Mouse (Mus musculus): ENCODE results near the gene Btbd9. TPM values are rescaled to one million over a fixed set of nuclear protein-coding genes. Genes with fewer than 3 reads are reported as not detected.

Gene Btbd9
- total RNA-seq, 1 experiment: 28.2 TPM

DNA sequence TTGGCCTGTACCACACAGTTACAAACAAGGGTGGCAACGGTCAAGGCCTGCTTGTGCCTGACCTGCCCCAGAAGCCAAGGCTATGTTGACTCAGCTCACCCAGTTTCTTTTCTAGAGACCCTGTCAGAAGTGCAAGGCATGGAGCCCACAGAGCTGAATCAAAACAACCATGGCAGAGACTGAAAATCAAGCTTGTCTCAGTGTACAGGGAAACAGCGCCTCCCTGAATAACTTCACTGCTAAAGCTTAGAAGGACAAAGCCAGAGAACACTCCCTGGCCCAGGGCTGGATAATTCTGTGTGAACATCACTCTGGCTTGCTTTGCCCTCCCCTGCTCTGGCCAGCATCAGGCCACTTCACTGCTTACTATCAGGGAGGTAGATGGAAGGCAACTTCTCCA, 228.3 kb downstream of the Btbd9 start:
- Histone ChIP-seq H3K36me3 (ENCODE audit: control insufficient read depth, insufficient read depth, low read length, poor library complexity, severe bottlenecking) (no peaks in the 10 kb centered on the region), H3K9me3 (ENCODE audit: control insufficient read depth, insufficient read depth, low read depth, low read length) (no peaks in the 10 kb centered on the region), H3K4me3 (ENCODE audit: insufficient read depth in 1 of 2, low read depth in 1 of 2, low read length in 2 of 2, poor library complexity in 1 of 2, severe bottlenecking in 1 of 2) (no peak overlapping the region), H3K9ac (ENCODE audit: insufficient read depth, low read depth, low read length, poor library complexity, severe bottlenecking) (no peak overlapping the region), H3K4me1 (ENCODE audit: control insufficient read depth in 2 of 2, insufficient read depth in 2 of 2, low read length in 2 of 2, poor library complexity in 1 of 2) (peaks cover 0 to 4% of the 10 kb centered on the region in 2 experiments; a peak in 1 of 4 replicates), H3K27ac (ENCODE audit: insufficient read depth, low read depth, low read length, poor library complexity, severe bottlenecking) (no peak overlapping the region)
- in situ Hi-C loops (cut with MboI; ENCODE audit: low sequenced_read_pairs in 2 of 2, unreplicated experiment in 2 of 2): no loop called here
- DNase-seq (ENCODE audit: low read depth, low spot score): no peak
- TF ChIP-seq ZC3H11A (IDR thresholded peaks at IDR 0.05; ENCODE audit: borderline replicate concordance, low read depth, low read length) (no peak), HCFC1 (IDR thresholded peaks at IDR 0.05; ENCODE audit: borderline replicate concordance, insufficient read depth, low read length) (no peak), MAFK (IDR thresholded peaks at IDR 0.05; ENCODE audit: insufficient read depth, low read depth, low read length) (no peak), ZNF384 (IDR thresholded peaks at IDR 0.05; ENCODE audit: low read depth, low read length) (no peak), CHD2 (IDR thresholded peaks at IDR 0.05; ENCODE audit: low read depth, low read length) (no peak)

DNA sequence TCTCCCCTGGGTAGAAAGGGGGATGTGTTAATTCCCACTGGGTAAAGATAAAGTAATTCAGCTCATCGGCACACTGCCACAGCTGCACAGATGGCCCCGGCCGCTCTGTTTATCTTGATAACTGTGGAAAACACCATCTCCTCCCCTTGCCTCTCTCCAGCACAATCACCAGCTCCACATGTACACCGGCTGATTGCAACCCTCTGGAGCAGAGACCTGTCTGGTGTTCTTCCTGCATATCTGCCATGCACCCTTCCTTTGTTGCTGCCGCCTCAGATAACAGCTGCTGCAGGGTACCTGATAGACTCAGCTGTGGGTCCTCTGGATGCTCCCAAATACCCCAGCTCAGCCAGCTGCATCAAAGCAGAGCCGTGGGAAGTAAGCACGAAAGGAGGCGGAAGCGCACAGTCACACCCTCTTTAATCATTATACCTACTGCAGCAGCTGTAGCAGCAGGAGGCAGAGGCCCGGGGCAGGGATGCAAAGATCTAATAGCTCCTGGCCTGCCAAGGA, 229.1 kb downstream of the Btbd9 start:
- Histone ChIP-seq H3K4me1 (ENCODE audit: control insufficient read depth in 2 of 2, insufficient read depth in 2 of 2, low read length in 2 of 2, poor library complexity in 1 of 2) (peaks cover 0 to 4% of the 10 kb centered on the region in 2 experiments; a peak in 1 of 4 replicates), H3K9ac (ENCODE audit: insufficient read depth, low read depth, low read length, poor library complexity, severe bottlenecking) (no peak overlapping the region), H3K36me3 (ENCODE audit: control insufficient read depth, insufficient read depth, low read length, poor library complexity, severe bottlenecking) (no peaks in the 10 kb centered on the region), H3K27ac (ENCODE audit: insufficient read depth, low read depth, low read length, poor library complexity, severe bottlenecking) (no peak overlapping the region), H3K9me3 (ENCODE audit: control insufficient read depth, insufficient read depth, low read depth, low read length) (no peaks in the 10 kb centered on the region), H3K4me3 (ENCODE audit: insufficient read depth in 1 of 2, low read depth in 1 of 2, low read length in 2 of 2, poor library complexity in 1 of 2, severe bottlenecking in 1 of 2) (no peak overlapping the region)
- TF ChIP-seq HCFC1 (IDR thresholded peaks at IDR 0.05; ENCODE audit: borderline replicate concordance, insufficient read depth, low read length): no peak
- no peak for TF ChIP-seq MAFK (IDR thresholded peaks at IDR 0.05; ENCODE audit: insufficient read depth, low read depth, low read length)
- no peak for TF ChIP-seq ZNF384 (IDR thresholded peaks at IDR 0.05; ENCODE audit: low read depth, low read length)
- no peak for TF ChIP-seq CHD2 (IDR thresholded peaks at IDR 0.05; ENCODE audit: low read depth, low read length)
- TF ChIP-seq ZC3H11A (IDR thresholded peaks at IDR 0.05; ENCODE audit: borderline replicate concordance, low read depth, low read length): no peak
- in situ Hi-C loops (cut with MboI; ENCODE audit: low sequenced_read_pairs in 2 of 2, unreplicated experiment in 2 of 2): no loop called here
- no peak for DNase-seq (ENCODE audit: low read depth, low spot score)

DNA sequence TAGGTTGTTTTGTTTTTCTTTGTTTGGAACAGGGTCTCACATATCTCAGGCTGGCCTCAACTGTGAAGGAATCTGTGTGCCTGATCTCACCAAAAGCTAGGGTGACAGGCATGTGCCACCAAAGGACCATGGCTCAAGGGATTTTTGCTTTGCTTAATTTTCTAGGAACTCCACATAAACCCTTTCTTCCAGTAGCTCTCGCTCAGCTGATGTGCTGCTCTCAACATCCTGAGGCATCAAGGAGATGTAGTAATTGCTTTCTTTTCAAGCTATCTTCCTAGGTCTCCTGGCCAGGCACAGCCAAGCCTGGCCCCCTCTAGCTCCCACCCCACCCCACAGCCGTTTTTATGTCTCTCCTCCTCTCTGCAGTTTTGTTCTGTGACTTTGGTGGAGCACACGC, 231.3 kb downstream of the Btbd9 start:
- H3K4me1 ChIP-seq (ENCODE audit: control insufficient read depth in 2 of 2, insufficient read depth in 2 of 2, low read length in 2 of 2, poor library complexity in 1 of 2): peaks cover 0 to 4% of the 10 kb centered on the region in 2 experiments; a peak in 1 of 4 replicates
- in situ Hi-C loops (cut with MboI; ENCODE audit: low sequenced_read_pairs in 2 of 2, unreplicated experiment in 2 of 2): no loop called here
- H3K27ac ChIP-seq (ENCODE audit: insufficient read depth, low read depth, low read length, poor library complexity, severe bottlenecking): no peak overlapping the region

DNA sequence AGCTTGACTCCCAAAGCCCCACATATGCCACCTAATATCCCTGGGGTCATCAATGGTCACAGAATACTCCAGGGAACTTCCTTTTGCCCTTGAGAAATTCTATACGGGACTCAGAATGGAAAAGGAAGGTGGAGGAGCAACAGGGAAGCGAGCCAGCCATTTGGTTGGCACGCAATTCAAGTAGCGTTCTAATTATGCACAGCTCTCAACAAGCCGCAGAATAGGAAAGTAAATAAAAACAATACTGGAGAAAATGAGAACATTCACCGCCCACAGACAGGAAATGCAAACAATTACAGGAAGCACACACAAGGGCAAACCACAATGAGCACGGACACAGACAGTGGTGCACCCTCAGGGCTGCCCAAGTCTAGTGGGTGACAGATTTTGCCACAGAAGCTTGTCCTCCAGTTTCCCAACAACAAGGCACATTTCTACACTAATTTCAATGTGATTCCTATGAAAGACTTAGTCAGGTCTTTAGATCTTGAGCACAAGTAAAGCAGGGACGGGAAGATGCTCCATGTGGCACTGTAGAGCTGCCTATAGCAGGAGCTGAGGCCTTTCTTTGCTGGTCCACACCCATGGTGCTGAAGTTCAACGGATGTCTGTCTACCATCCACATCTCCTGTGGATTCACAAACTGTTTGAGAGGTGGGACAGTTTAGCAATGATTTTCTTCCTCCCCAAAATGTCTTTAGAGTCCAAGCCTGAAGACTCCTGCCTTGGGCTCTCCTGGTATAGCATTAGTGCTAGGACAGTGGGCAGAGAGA, 232.4 kb downstream of the Btbd9 start:
- H3K4me1 ChIP-seq (ENCODE audit: control insufficient read depth in 2 of 2, insufficient read depth in 2 of 2, low read length in 2 of 2, poor library complexity in 1 of 2): no peaks in the 10 kb centered on the region
- no peaks in the 10 kb centered on the region for H3K36me3 ChIP-seq (ENCODE audit: control insufficient read depth, insufficient read depth, low read length, poor library complexity, severe bottlenecking)
- H3K4me3 ChIP-seq (ENCODE audit: insufficient read depth in 1 of 2, low read depth in 1 of 2, low read length in 2 of 2, poor library complexity in 1 of 2, severe bottlenecking in 1 of 2): no peak overlapping the region
- in situ Hi-C loops (cut with MboI; ENCODE audit: low sequenced_read_pairs in 2 of 2, unreplicated experiment in 2 of 2): no loop called here
- H3K9me3 ChIP-seq (ENCODE audit: control insufficient read depth, insufficient read depth, low read depth, low read length): no peaks in the 10 kb centered on the region
- TF ChIP-seq MAFK (IDR thresholded peaks at IDR 0.05; ENCODE audit: insufficient read depth, low read depth, low read length) (no peak), ZNF384 (IDR thresholded peaks at IDR 0.05; ENCODE audit: low read depth, low read length) (no peak), ZC3H11A (IDR thresholded peaks at IDR 0.05; ENCODE audit: borderline replicate concordance, low read depth, low read length) (no peak), HCFC1 (IDR thresholded peaks at IDR 0.05; ENCODE audit: borderline replicate concordance, insufficient read depth, low read length) (no peak), CHD2 (IDR thresholded peaks at IDR 0.05; ENCODE audit: low read depth, low read length) (no peak)
- no peak overlapping the region for H3K27ac ChIP-seq (ENCODE audit: insufficient read depth, low read depth, low read length, poor library complexity, severe bottlenecking)
- no peak overlapping the region for H3K9ac ChIP-seq (ENCODE audit: insufficient read depth, low read depth, low read length, poor library complexity, severe bottlenecking)
- DNase-seq (ENCODE audit: low read depth, low spot score): no peak

More for the DNA sequence above, 231.3 kb downstream of the Btbd9 start:
- Histone ChIP-seq H3K9ac (ENCODE audit: insufficient read depth, low read depth, low read length, poor library complexity, severe bottlenecking) (no peak overlapping the region), H3K4me3 (ENCODE audit: insufficient read depth in 1 of 2, low read depth in 1 of 2, low read length in 2 of 2, poor library complexity in 1 of 2, severe bottlenecking in 1 of 2) (no peak overlapping the region), H3K36me3 (ENCODE audit: control insufficient read depth, insufficient read depth, low read length, poor library complexity, severe bottlenecking) (no peaks in the 10 kb centered on the region), H3K9me3 (ENCODE audit: control insufficient read depth, insufficient read depth, low read depth, low read length) (no peaks in the 10 kb centered on the region)
- no peak for DNase-seq (ENCODE audit: low read depth, low spot score)
- TF ChIP-seq HCFC1 (IDR thresholded peaks at IDR 0.05; ENCODE audit: borderline replicate concordance, insufficient read depth, low read length) (no peak), CHD2 (IDR thresholded peaks at IDR 0.05; ENCODE audit: low read depth, low read length) (no peak), MAFK (IDR thresholded peaks at IDR 0.05; ENCODE audit: insufficient read depth, low read depth, low read length) (no peak), ZNF384 (IDR thresholded peaks at IDR 0.05; ENCODE audit: low read depth, low read length) (no peak), ZC3H11A (IDR thresholded peaks at IDR 0.05; ENCODE audit: borderline replicate concordance, low read depth, low read length) (no peak)
